Mouse (Mus musculus): ENCODE measurements around the gene Akap12. TPM values are rescaled to one million over a fixed set of nuclear protein-coding genes. Genes with fewer than 3 reads are reported as not detected.

The Akap12 gene
- polyA plus RNA-seq, 1 experiment, result 0.01 TPM

DNA sequence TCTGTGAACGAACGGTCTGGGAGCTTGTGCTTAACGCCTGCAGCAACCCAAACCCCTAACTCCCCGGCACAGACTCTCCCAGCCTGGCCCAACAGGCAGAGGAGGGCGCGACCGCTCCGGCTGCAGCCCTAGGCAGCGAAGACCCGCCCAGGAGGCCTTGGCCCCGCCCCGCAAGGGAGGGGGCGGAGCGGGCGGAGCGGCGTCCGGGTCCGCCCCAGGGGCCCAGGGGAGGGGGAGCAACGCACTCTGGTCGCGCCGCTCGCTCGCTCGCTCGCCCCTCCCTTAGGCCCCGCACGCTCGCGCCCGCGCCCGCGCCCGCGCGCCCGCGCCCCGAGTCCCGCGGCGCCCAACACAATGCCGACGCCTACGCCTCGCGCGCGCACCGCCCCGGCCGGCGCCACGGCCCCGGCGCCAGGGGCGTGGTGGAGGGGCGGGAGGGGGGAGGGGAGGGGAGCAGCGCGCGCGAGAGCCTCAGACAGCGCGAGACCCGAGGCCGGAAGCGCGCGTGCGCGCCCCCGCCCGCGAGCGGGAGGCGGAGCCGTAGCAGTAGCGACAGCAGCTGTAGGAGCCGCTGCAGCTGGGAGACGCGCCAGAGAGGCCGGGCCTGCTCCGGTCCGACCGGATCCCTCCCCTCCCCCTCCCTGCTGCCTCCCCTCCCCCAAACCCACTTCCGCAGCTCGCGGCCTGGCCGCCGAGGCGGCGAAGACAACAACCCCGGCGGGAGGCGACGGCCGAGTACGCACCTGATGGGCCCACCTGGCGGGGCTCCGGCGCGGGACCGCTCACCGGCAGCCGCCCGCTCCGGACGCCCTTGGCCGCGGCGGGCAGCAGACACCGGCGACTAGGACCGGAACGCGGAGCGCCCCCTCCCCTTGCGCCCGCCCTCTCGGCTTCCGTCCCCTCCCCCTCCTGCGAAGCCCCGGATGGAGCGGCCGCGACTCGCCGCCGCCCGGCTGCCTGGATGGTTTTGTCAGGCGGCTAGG, 120.7 kb downstream of the Akap12 start:
- TF ChIP-seq TAL1 (IDR thresholded peaks at IDR 0.05; ENCODE audit: low read length) (no peak), GATA1 (IDR thresholded peaks at IDR 0.05; ENCODE audit: low read length) (no peak)
- Histone ChIP-seq H3K4me1 (ENCODE audit: control insufficient read depth) (peaks cover 63% of the 10 kb centered on the region), H3K27me3 (ENCODE audit: control insufficient read depth) (no peaks in the 10 kb centered on the region), H3K9me3 (ENCODE audit: control insufficient read depth, low read length) (no peaks in the 10 kb centered on the region), H3K4me3 (replicated peaks) (peak overlapping the region; percentile 92), H3K36me3 (ENCODE audit: control insufficient read depth) (peaks cover 24% of the 10 kb centered on the region)

DNA sequence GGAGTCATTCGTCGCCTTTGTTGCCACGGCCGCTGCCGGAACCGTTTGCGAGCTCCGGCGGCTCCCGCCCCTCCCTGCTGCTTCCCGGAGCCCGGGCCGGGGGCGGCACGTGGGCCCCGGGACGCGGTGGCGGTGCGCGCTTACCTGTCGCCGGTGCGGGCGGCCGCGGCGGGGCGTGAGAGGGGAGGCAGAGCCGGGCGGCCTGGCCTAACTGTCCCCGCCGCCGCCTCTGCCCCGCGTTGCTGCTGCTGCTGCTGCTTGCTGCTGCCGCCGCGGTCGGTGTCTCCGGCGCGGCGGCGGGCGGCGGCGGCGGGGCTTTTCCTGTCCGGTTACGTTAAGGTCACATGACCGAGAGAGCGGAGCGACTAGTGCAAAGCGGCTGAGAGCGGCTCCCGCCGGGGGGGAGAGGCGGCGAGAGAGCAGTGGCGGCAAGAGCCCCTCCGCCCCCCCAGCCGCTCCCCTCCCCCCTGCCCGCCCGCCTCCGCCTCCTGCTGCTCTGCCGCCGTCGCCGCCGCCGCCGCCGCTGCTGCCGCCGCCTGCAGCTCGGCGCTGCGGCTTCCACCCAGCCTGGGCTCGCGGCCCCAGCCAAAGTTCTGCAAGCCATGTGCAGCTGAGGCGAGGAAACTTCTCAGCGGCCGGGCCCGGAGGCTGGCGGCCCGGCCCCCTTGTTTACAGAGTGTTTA, 121.7 kb downstream of the Akap12 start, which contains the start of gene Zbtb2:
TSS of gene Zbtb2 (minus strand) at position 408 of the 683 bp plus-strand sequence.
- no peaks in the 10 kb centered on the region for H3K27me3 ChIP-seq (ENCODE audit: control insufficient read depth)
- no peaks in the 10 kb centered on the region for H3K9me3 ChIP-seq (ENCODE audit: control insufficient read depth, low read length)
- H3K36me3 ChIP-seq (ENCODE audit: control insufficient read depth), result peaks cover 26% of the 10 kb centered on the region
- H3K4me3 ChIP-seq (replicated peaks), result peak within 1 kb of the TSS; percentile 92
- peaks cover 65% of the 10 kb centered on the region for H3K4me1 ChIP-seq (ENCODE audit: control insufficient read depth)
- TF ChIP-seq GATA1 (IDR thresholded peaks at IDR 0.05; ENCODE audit: low read length) (no peak), TAL1 (IDR thresholded peaks at IDR 0.05; ENCODE audit: low read length) (no peak)

DNA sequence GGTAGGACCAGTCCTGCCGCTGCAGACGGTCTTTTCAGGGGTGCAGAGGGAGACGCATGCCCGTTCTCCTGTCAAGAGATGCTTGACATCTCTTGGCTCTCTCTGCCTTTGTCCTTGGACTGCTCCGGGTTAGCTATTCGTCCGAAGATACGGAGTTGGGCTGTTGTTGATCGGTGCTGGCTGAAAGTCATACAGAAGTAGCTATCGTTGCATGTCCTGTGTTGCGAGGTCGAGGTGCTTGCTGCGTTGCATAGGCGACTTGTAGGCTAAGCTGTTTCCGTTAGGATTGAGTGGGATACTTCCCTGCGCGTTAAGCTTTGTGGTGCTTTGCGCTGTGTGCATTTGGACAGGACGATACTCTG, 122.2 kb downstream of the Akap12 start:
- peak overlapping the region; percentile 92 for H3K4me3 ChIP-seq (replicated peaks)
- TF ChIP-seq TAL1 (IDR thresholded peaks at IDR 0.05; ENCODE audit: low read length) (no peak), GATA1 (IDR thresholded peaks at IDR 0.05; ENCODE audit: low read length) (no peak)
- H3K27me3 ChIP-seq (ENCODE audit: control insufficient read depth), result no peaks in the 10 kb centered on the region
- peaks cover 31% of the 10 kb centered on the region for H3K36me3 ChIP-seq (ENCODE audit: control insufficient read depth)
- peaks cover 64% of the 10 kb centered on the region for H3K4me1 ChIP-seq (ENCODE audit: control insufficient read depth)
- H3K9me3 ChIP-seq (ENCODE audit: control insufficient read depth, low read length), result no peaks in the 10 kb centered on the region

DNA sequence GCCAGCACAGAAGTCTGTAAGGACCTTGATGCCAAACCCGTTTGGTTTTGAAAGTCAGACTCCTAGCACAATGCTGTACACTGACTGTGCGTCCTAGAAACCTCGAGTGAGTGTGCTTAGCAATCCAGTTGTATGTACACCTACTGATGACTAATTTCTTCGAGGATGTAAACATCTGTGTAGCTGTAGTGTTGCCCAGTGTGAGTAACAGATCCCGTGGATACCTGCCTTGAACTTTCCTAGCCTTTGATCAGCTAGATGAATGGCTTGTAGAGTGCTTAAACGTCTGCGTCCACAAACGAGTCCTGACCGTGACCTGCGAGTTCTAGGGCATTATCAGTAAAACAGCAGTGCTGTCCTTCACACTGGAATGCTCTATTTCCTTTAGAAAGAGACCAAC, 122.9 kb downstream of the Akap12 start:
- no peak for TF ChIP-seq GATA1 (IDR thresholded peaks at IDR 0.05; ENCODE audit: low read length)
- no peak for TF ChIP-seq TAL1 (IDR thresholded peaks at IDR 0.05; ENCODE audit: low read length)
- peak overlapping the region; percentile 92 for H3K4me3 ChIP-seq (replicated peaks)
- no peaks in the 10 kb centered on the region for H3K9me3 ChIP-seq (ENCODE audit: control insufficient read depth, low read length)
- H3K36me3 ChIP-seq (ENCODE audit: control insufficient read depth), result peaks cover 34% of the 10 kb centered on the region
- H3K4me1 ChIP-seq (ENCODE audit: control insufficient read depth), result peaks cover 62% of the 10 kb centered on the region
- no peaks in the 10 kb centered on the region for H3K27me3 ChIP-seq (ENCODE audit: control insufficient read depth)

DNA sequence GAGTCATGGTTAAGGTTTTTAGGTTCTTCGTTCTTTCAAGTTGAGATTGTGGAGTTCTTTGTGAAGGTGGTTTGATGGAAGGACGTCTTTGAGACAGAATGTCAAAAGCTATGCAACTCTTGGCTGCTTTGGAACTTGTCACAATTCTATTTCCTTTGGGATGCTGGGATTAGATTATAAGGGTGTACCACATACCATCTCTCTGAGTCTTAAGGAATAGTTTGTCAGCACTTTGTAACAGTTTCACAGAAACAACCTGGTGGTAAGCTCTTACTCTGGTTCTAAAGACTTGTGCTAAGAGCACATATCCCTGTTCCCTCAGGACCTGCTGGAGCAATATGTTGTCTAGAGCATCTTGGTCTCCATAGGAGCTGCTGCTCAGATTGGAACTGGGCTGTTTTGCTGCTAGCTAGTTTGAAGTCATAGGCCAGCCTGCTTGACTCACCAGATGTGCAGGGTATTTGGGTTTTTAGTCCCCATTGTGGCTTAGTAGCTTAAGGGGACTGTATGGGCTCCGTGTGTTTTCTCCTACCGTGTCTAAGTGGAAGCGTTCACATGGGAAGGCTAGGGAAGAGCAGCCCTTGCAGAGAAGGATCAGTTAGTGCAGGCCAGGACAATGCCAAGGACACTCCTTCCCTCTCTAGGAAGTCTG, 123.4 kb downstream of the Akap12 start:
- H3K27me3 ChIP-seq (ENCODE audit: control insufficient read depth), result no peaks in the 10 kb centered on the region
- peak overlapping the region; percentile 92 for H3K4me3 ChIP-seq (replicated peaks)
- H3K9me3 ChIP-seq (ENCODE audit: control insufficient read depth, low read length), result no peaks in the 10 kb centered on the region
- TF ChIP-seq TAL1 (IDR thresholded peaks at IDR 0.05; ENCODE audit: low read length), result no peak
- TF ChIP-seq GATA1 (IDR thresholded peaks at IDR 0.05; ENCODE audit: low read length), result no peak
- H3K36me3 ChIP-seq (ENCODE audit: control insufficient read depth), result peaks cover 40% of the 10 kb centered on the region
- peaks cover 57% of the 10 kb centered on the region for H3K4me1 ChIP-seq (ENCODE audit: control insufficient read depth)

DNA sequence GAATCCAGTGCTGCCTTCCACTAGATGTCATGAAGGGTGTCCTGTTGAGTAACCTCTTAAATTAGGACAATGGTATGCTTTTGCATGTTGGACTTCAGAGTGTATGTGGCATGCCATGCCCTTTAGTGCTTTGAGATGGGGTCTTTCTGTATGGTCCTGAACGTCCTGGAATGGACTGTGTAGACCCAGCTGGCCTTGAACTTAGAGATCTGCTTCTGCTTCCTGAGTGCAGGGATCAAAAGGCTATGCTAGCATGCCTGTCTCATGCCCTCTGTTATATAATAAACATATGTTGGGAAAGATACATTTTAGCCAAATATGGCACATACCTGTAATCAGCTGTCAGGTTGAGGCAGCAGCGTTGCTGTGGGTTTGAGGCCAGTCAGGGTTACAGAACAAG, 124.4 kb downstream of the Akap12 start:
- Histone ChIP-seq H3K9me3 (ENCODE audit: control insufficient read depth, low read length) (no peaks in the 10 kb centered on the region), H3K4me1 (ENCODE audit: control insufficient read depth) (peaks cover 49% of the 10 kb centered on the region), H3K4me3 (replicated peaks) (no peak overlapping the region), H3K36me3 (ENCODE audit: control insufficient read depth) (peaks cover 49% of the 10 kb centered on the region), H3K27me3 (ENCODE audit: control insufficient read depth) (no peaks in the 10 kb centered on the region)
- TF ChIP-seq GATA1 (IDR thresholded peaks at IDR 0.05; ENCODE audit: low read length), result no peak
- no peak for TF ChIP-seq TAL1 (IDR thresholded peaks at IDR 0.05; ENCODE audit: low read length)

DNA sequence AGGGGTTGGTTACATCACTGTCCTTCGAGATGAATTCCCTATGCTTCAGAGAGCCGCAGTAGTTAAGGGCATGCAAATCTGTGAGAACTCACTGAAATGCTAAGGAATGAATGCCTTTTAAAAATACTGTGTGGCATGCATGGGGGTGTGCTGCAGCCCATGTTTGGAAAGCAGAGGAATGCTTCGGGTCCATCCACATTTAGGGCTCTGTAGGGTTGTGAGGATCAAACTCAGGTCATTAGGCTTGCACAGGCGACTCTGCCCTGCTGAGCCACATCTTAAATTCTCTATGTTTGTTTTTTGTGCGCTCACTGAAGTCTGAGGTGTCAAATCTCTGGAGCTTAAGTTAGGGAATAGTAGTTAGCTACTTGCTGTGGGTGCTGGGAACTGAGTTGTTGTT, 124.9 kb downstream of the Akap12 start:
- Histone ChIP-seq H3K36me3 (ENCODE audit: control insufficient read depth) (peaks cover 55% of the 10 kb centered on the region), H3K4me1 (ENCODE audit: control insufficient read depth) (peaks cover 45% of the 10 kb centered on the region), H3K9me3 (ENCODE audit: control insufficient read depth, low read length) (no peaks in the 10 kb centered on the region), H3K27me3 (ENCODE audit: control insufficient read depth) (no peaks in the 10 kb centered on the region), H3K4me3 (replicated peaks) (no peak overlapping the region)
- TF ChIP-seq GATA1 (IDR thresholded peaks at IDR 0.05; ENCODE audit: low read length), result no peak
- no peak for TF ChIP-seq TAL1 (IDR thresholded peaks at IDR 0.05; ENCODE audit: low read length)

DNA sequence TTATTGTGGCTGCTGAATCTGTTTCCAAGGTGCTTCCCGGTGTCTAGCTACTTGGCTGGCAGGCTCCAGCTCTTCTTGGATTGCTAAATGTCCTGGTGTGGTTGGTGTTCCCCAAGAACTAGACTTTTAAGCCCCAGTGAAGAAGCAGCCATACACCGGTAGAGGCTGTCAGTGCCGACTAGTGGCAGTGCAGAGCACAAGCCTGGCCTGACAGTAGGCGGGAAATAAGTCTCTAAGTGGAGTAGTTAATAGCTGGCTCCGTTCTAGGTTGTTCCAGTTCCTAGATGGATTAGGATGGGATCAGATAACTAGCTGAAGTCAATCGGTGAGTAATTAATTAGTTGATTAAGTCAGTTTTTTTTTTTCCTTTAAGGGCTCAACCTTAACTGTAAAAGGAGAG, 125.7 kb downstream of the Akap12 start:
- no peak overlapping the region for H3K4me3 ChIP-seq (replicated peaks)
- no peaks in the 10 kb centered on the region for H3K9me3 ChIP-seq (ENCODE audit: control insufficient read depth, low read length)
- H3K27me3 ChIP-seq (ENCODE audit: control insufficient read depth), result no peaks in the 10 kb centered on the region
- peaks cover 57% of the 10 kb centered on the region for H3K36me3 ChIP-seq (ENCODE audit: control insufficient read depth)
- no peak for TF ChIP-seq GATA1 (IDR thresholded peaks at IDR 0.05; ENCODE audit: low read length)
- TF ChIP-seq TAL1 (IDR thresholded peaks at IDR 0.05; ENCODE audit: low read length), result no peak
- peaks cover 40% of the 10 kb centered on the region for H3K4me1 ChIP-seq (ENCODE audit: control insufficient read depth)

DNA sequence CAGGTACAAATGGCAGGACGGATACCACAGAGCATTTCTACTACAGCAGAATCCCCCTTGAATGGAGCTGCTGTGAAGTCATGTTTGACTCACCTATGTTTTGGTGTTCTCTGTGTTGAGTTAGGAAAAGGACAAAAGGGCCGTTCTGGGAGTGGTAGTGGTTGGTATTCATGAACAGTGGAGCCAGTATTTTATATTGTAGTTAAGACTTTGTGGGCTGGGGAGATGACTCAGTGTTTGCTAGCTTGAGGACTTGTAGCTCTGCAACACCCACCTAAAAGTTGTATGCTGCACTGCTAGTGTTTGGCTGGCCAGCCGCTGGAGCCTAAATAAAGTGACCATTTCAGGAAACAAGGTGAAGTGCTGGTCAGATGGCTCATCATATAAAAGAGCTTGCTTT, 129.1 kb downstream of the Akap12 start:
- Histone ChIP-seq H3K4me3 (replicated peaks) (no peak overlapping the region), H3K27me3 (ENCODE audit: control insufficient read depth) (no peaks in the 10 kb centered on the region), H3K36me3 (ENCODE audit: control insufficient read depth) (peaks cover 61% of the 10 kb centered on the region), H3K4me1 (ENCODE audit: control insufficient read depth) (peaks cover 23% of the 10 kb centered on the region), H3K9me3 (ENCODE audit: control insufficient read depth, low read length) (no peaks in the 10 kb centered on the region)
- TF ChIP-seq TAL1 (IDR thresholded peaks at IDR 0.05; ENCODE audit: low read length) (no peak), GATA1 (IDR thresholded peaks at IDR 0.05; ENCODE audit: low read length) (no peak)

Data from erythroblast, embryonic 14.5 days (primary cell).